In genomic region chr14:25299673-25300190, GRCm38 (mm10) we compare ENCODE assay signal across 28 mouse cellular contexts.
DNase-seq lines count a peak whose midpoint lies in the region; ATAC-seq lines count a peak whose summit lies in the region.
"Had no signal": no experiment of that assay in that cellular context is flagged by ENCODE, and none has a peak within 500 bp of the region (broad histone marks: within the 10 kb centered on the region; RNA-seq: fewer than 3 reads in every experiment).

No protein-coding gene starts in this region.

- no peak for DNase-seq in hindbrain, embryonic 10.5 days (ENCODE audit: low spot score)
- no peak for DNase-seq in hindbrain, embryonic 14.5 days (ENCODE audit: low spot score)
- no peak for DNase-seq in limb, embryonic 10.5 days (ENCODE audit: low spot score)
- peak; percentile 86 for DNase-seq in thymus, postnatal 0 days (ENCODE audit: low spot score)
- peak; percentile 64 for DNase-seq in thymus, postnatal 4 days
- DNase-seq in kidney, postnatal 4 days: no peak
- DNase-seq in forebrain, embryonic 11.5 days (ENCODE audit: low spot score): no peak
- DNase-seq: adrenal gland, postnatal 14 days; cerebellum, adult 11 months; cerebellum, adult 9-10 months; cerebellum, postnatal 36 days; gastrocnemius, postnatal 25 days; heart, adult 18-20 months; heart, postnatal 4 days; kidney, adult 18-20 months; layer of hippocampus, adult 9-11 months; liver; lung, adult 2 months; lung, postnatal 10 days; retina, postnatal 1 day; right cerebral cortex, postnatal 14 days had no signal

- ATAC-seq in hindbrain, embryonic 14.5 days (ENCODE audit: low FRiP score): no peak
- no peak for ATAC-seq in forebrain, embryonic 11.5 days (replicated peaks; ENCODE audit: low FRiP score)
- ATAC-seq: CD4-positive, CD25-positive, alpha-beta regulatory T cell, adult 4 months; inflammation-experienced regulatory T-cells, adult 6 months had no signal

- peak overlapping the region; percentile 59; the same call in 1 of the 2 replicates for H3K27ac ChIP-seq in hindbrain, embryonic 10.5 days
- no peak overlapping the region for H3K27ac ChIP-seq in hindbrain, embryonic 14.5 days
- H3K27ac ChIP-seq in limb, embryonic 10.5 days: peak overlapping the region; percentile 23; the same call in 1 of the 2 replicates
- no peak overlapping the region for H3K27ac ChIP-seq in forebrain, embryonic 11.5 days (ENCODE audit: low read depth, low read length)
- H3K27ac ChIP-seq: embryonic facial prominence, embryonic 12.5 days; hindbrain, embryonic 15.5 days; liver, embryonic 14.5 days; macrophage had no signal

- no peaks in the 10 kb centered on the region for H3K36me3 ChIP-seq in hindbrain, embryonic 10.5 days
- no peaks in the 10 kb centered on the region for H3K36me3 ChIP-seq in hindbrain, embryonic 14.5 days (replicated peaks; ENCODE audit: control insufficient read depth, insufficient read depth)
- H3K36me3 ChIP-seq in limb, embryonic 10.5 days: no peaks in the 10 kb centered on the region
- H3K36me3 ChIP-seq in forebrain, embryonic 11.5 days (ENCODE audit: control insufficient read depth, insufficient read depth, low read length): no peaks in the 10 kb centered on the region
- H3K36me3 ChIP-seq: embryonic facial prominence, embryonic 12.5 days; hindbrain, embryonic 15.5 days had no signal

- no peaks in the 10 kb centered on the region for H3K9me3 ChIP-seq in hindbrain, embryonic 10.5 days
- H3K9me3 ChIP-seq in hindbrain, embryonic 14.5 days (ENCODE audit: control insufficient read depth, low read length): no peaks in the 10 kb centered on the region
- no peaks in the 10 kb centered on the region for H3K9me3 ChIP-seq in limb, embryonic 10.5 days (replicated peaks)
- H3K9me3 ChIP-seq in forebrain, embryonic 11.5 days (ENCODE audit: control insufficient read depth, low read length): no peaks in the 10 kb centered on the region
- H3K9me3 ChIP-seq: embryonic facial prominence, embryonic 12.5 days; hindbrain, embryonic 15.5 days had no signal

- H3K9ac ChIP-seq in hindbrain, embryonic 14.5 days: no peak overlapping the region
- no peak overlapping the region for H3K9ac ChIP-seq in forebrain, embryonic 11.5 days (ENCODE audit: low read length)
- H3K9ac ChIP-seq: embryonic facial prominence, embryonic 12.5 days; hindbrain, embryonic 15.5 days; liver, embryonic 14.5 days had no signal

- H3K4me1 ChIP-seq in hindbrain, embryonic 10.5 days (replicated peaks): peaks cover 44% of the 10 kb centered on the region
- peaks cover 24% of the 10 kb centered on the region; the same call in 1 of the 2 replicates for H3K4me1 ChIP-seq in hindbrain, embryonic 14.5 days (replicated peaks; ENCODE audit: control insufficient read depth, insufficient read depth, low read length)
- peaks cover 41% of the 10 kb centered on the region for H3K4me1 ChIP-seq in limb, embryonic 10.5 days
- peaks cover 16% of the 10 kb centered on the region for H3K4me1 ChIP-seq in forebrain, embryonic 11.5 days (replicated peaks; ENCODE audit: control insufficient read depth, insufficient read depth, low read length)

- WGBS in hindbrain, embryonic 10.5 days: 84% methylated on average over 3 of the region's 3 CpGs
- WGBS in hindbrain, embryonic 14.5 days: 81% methylated on average over 3 of the region's 3 CpGs
- 86% methylated on average over 3 of the region's 3 CpGs for WGBS in limb, embryonic 10.5 days
- WGBS in forebrain, embryonic 11.5 days: 76% methylated on average over 3 of the region's 3 CpGs

- H3K27me3 ChIP-seq in hindbrain, embryonic 10.5 days (ENCODE audit: insufficient read depth, poor library complexity, severe bottlenecking): peaks cover 17% of the 10 kb centered on the region; the same call in 1 of the 2 replicates
- H3K27me3 ChIP-seq in hindbrain, embryonic 14.5 days (ENCODE audit: control insufficient read depth, insufficient read depth, low read length): no peaks in the 10 kb centered on the region
- no peaks in the 10 kb centered on the region for H3K27me3 ChIP-seq in limb, embryonic 10.5 days (ENCODE audit: low read depth, poor library complexity, severe bottlenecking)
- peaks cover 23% of the 10 kb centered on the region for H3K27me3 ChIP-seq in forebrain, embryonic 11.5 days (ENCODE audit: control insufficient read depth, insufficient read depth, low read length)
- H3K27me3 ChIP-seq: embryonic facial prominence, embryonic 12.5 days; hindbrain, embryonic 15.5 days had no signal

- no peak overlapping the region for H3K4me3 ChIP-seq in hindbrain, embryonic 10.5 days
- H3K4me3 ChIP-seq in hindbrain, embryonic 14.5 days (replicated peaks; ENCODE audit: low read length): no peak overlapping the region
- H3K4me3 ChIP-seq in limb, embryonic 10.5 days: no peak overlapping the region
- no peak overlapping the region for H3K4me3 ChIP-seq in forebrain, embryonic 11.5 days (ENCODE audit: low read depth, low read length)
- H3K4me3 ChIP-seq: embryonic facial prominence, embryonic 12.5 days; hindbrain, embryonic 15.5 days had no signal

- no peak overlapping the region for H3K4me2 ChIP-seq in hindbrain, embryonic 14.5 days (replicated peaks)
- H3K4me2 ChIP-seq in forebrain, embryonic 11.5 days (ENCODE audit: low read depth, low read length, severe bottlenecking): no peak overlapping the region
- H3K4me2 ChIP-seq: embryonic facial prominence, embryonic 12.5 days; heart, embryonic 11.5 days; hindbrain, embryonic 15.5 days had no signal

Comparison
In these comparisons a context has a peak if more than half of its experiments do, and no peak if none do; other contexts are left out.
1. H3K27ac ChIP-seq: peak in hindbrain, embryonic 10.5 days (single experiment) and limb, embryonic 10.5 days (single experiment); none in hindbrain, embryonic 14.5 days (single experiment) and forebrain, embryonic 11.5 days (single experiment).
2. DNase-seq: peak in thymus, postnatal 0 days (single experiment) and thymus, postnatal 4 days (single experiment); none in hindbrain, embryonic 10.5 days (single experiment), hindbrain, embryonic 14.5 days (single experiment), limb, embryonic 10.5 days (single experiment), kidney, postnatal 4 days (0 of 2) and forebrain, embryonic 11.5 days (single experiment).